31 mouse cellular contexts compared by ENCODE assay signal in the genomic region with DNA sequence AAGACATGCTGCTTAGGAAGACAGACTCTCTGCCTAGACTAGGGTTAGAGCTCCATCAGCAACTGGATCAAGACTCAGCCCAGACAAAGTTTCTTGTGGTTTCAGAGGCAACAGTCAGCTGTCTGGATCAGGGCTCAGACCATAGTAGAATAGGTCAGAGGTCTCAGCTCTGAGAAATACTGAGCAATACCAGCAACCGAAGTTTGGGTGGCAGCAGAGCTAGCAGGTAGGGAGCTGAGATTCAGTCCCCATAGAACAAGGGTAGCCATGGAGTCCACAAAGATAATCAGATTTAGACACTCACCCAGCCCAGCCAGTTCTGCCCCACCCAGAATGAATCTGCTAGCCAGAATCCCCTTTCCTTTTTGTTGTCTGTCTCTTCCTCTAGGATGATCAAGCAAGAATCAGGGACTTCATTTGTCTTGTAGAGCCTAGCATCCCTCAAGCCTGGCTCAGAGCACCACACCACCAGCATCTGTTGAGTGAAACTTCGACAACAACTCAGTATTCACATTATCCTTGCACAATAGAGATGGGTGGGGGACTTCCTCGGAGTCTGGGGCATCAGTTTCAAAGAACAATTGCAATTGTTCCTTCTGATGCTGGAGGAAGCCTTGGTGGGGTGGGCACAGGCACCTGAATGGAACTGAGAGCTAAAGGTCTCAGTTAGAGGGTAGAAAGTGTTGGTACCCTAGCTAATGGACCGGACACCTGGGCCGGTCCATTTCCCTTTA. TPM values are rescaled to one million over a fixed set of nuclear protein-coding genes. Genes with fewer than 3 reads are reported as not detected.
DNase-seq lines count a peak whose midpoint lies in the region; ATAC-seq and TF ChIP-seq lines count a peak whose summit lies in the region.
"Had no signal": no experiment of that assay in that cellular context is flagged by ENCODE, and none has a peak within 500 bp of the region (broad histone marks: within the 10 kb centered on the region; RNA-seq: fewer than 3 reads in every experiment).

No protein-coding gene starts in this region.

- H3K27me3 ChIP-seq in heart, embryonic 11.5 days (ENCODE audit: control insufficient read depth, insufficient read depth, low read length): no peaks in the 10 kb centered on the region
- H3K27me3 ChIP-seq in lung, postnatal 0 days (replicated peaks; ENCODE audit: insufficient read depth, low read length): no peaks in the 10 kb centered on the region
- H3K27me3 ChIP-seq: CH12.LX; embryonic facial prominence, embryonic 13.5 days; forebrain, embryonic 12.5 days; forebrain, embryonic 15.5 days; heart, embryonic 15.5 days; hindbrain, embryonic 12.5 days; hindbrain, embryonic 15.5 days; Patski had no signal

- no peaks in the 10 kb centered on the region for H3K9me3 ChIP-seq in heart, embryonic 11.5 days (replicated peaks; ENCODE audit: control insufficient read depth, low read length)
- H3K9me3 ChIP-seq in lung, postnatal 0 days (ENCODE audit: low read length): no peaks in the 10 kb centered on the region
- H3K9me3 ChIP-seq: embryonic facial prominence, embryonic 10.5 days; embryonic facial prominence, embryonic 13.5 days; forebrain, embryonic 12.5 days; forebrain, embryonic 15.5 days; G1E; heart, embryonic 10.5 days; heart, embryonic 15.5 days; hindbrain, embryonic 12.5 days; hindbrain, embryonic 15.5 days had no signal

- no peak overlapping the region for H3K9ac ChIP-seq in heart, embryonic 11.5 days (ENCODE audit: low read depth, low read length)
- H3K9ac ChIP-seq in lung, postnatal 0 days (replicated peaks; ENCODE audit: low read depth): no peak overlapping the region
- H3K9ac ChIP-seq: embryonic facial prominence, embryonic 13.5 days; forebrain, embryonic 12.5 days; forebrain, embryonic 15.5 days; heart, embryonic 15.5 days; hindbrain, embryonic 12.5 days; hindbrain, embryonic 15.5 days had no signal

- peak; percentile 53; the same call in 1 of the 2 replicates for TF ChIP-seq EP300 in lung, postnatal 0 days (IDR thresholded peaks at IDR 0.05)

- peak; percentile 49 for TF ChIP-seq CTCF in layer of hippocampus, adult 2 months (conservative IDR thresholded peaks at IDR 0.05)
- no peak for TF ChIP-seq CTCF in lung, postnatal 0 days (IDR thresholded peaks at IDR 0.05)

- DNase-seq in heart, adult 11 months: peak; percentile 87
- no peak for DNase-seq in layer of hippocampus, adult 2 months (ENCODE audit: low spot score in 2 of 2)
- DNase-seq in layer of hippocampus, postnatal 25 days (ENCODE audit: extremely low spot score in 1 of 2, low spot score in 1 of 2): no peak
- no peak for DNase-seq in lung, postnatal 0 days (ENCODE audit: low spot score)
- no peak for DNase-seq in lung, postnatal 36 days
- DNase-seq in thymus, postnatal 36 days: no peak
- DNase-seq: adrenal gland, postnatal 10 days; adrenal gland, postnatal 36 days; B cell, adult 2 months; cerebellum, adult 11-12 months; cerebellum, adult 8-10 months; cerebellum, postnatal 10 days; cerebellum, postnatal 36 days; embryo, embryonic 11 days; gastrocnemius, postnatal 10 days; heart, adult 18-20 months; heart, postnatal 14 days had no signal

- no peaks in the 10 kb centered on the region for H3K36me3 ChIP-seq in heart, embryonic 11.5 days (ENCODE audit: control insufficient read depth, insufficient read depth, low read length)
- no peaks in the 10 kb centered on the region for H3K36me3 ChIP-seq in lung, postnatal 0 days (ENCODE audit: insufficient read depth, low read length)
- H3K36me3 ChIP-seq: embryonic facial prominence, embryonic 10.5 days; embryonic facial prominence, embryonic 13.5 days; forebrain, embryonic 12.5 days; forebrain, embryonic 15.5 days; G1E; heart, embryonic 10.5 days; heart, embryonic 15.5 days; hindbrain, embryonic 12.5 days; hindbrain, embryonic 15.5 days had no signal

- no peak overlapping the region for H3K4me2 ChIP-seq in heart, embryonic 11.5 days
- no peak overlapping the region for H3K4me2 ChIP-seq in lung, postnatal 0 days (replicated peaks; ENCODE audit: low read depth, low read length)
- H3K4me2 ChIP-seq: embryonic facial prominence, embryonic 13.5 days; forebrain, embryonic 12.5 days; forebrain, embryonic 15.5 days; heart, embryonic 15.5 days; hindbrain, embryonic 12.5 days; hindbrain, embryonic 15.5 days had no signal

- no peaks in the 10 kb centered on the region for H3K4me1 ChIP-seq in heart, embryonic 11.5 days (ENCODE audit: control insufficient read depth, insufficient read depth, low read length)
- no peaks in the 10 kb centered on the region for H3K4me1 ChIP-seq in lung, postnatal 0 days (ENCODE audit: insufficient read depth, low read depth, low read length)
- H3K4me1 ChIP-seq: embryonic facial prominence, embryonic 10.5 days; heart, embryonic 10.5 days; hindbrain, embryonic 12.5 days; hindbrain, embryonic 15.5 days had no signal

- no peak for ATAC-seq in heart, embryonic 11.5 days (replicated peaks; ENCODE audit: insufficient number of reproducible peaks, low FRiP score, low TSS enrichment)
- peak; percentile 71 for ATAC-seq in lung, postnatal 0 days
- ATAC-seq in megakaryocyte-erythroid progenitor cell, adult 5-6 weeks (replicated peaks; ENCODE audit: low FRiP score, low TSS enrichment, poor library complexity, severe bottlenecking): 0 out of 2 replicates have a peak, but pooled peaks have one; percentile 41
- ATAC-seq: forebrain, embryonic 15.5 days; Patski had no signal

- WGBS in heart, embryonic 11.5 days (ENCODE audit: insufficient replicate concordance): 78% methylated on average over 5 of the region's 5 CpGs
- 60% methylated on average over 5 of the region's 5 CpGs for WGBS in lung, postnatal 0 days

- H3K4me3 ChIP-seq in heart, embryonic 11.5 days (ENCODE audit: low read depth, low read length): no peak overlapping the region
- H3K4me3 ChIP-seq in layer of hippocampus, adult 2 months: no peak overlapping the region
- no peak overlapping the region for H3K4me3 ChIP-seq in lung, postnatal 0 days (ENCODE audit: low read depth, low read length)
- H3K4me3 ChIP-seq: embryonic facial prominence, embryonic 10.5 days; embryonic facial prominence, embryonic 13.5 days; erythroblast, embryonic 14.5 days; forebrain, embryonic 12.5 days; forebrain, embryonic 15.5 days; heart, embryonic 10.5 days; heart, embryonic 15.5 days; hindbrain, embryonic 12.5 days; hindbrain, embryonic 15.5 days had no signal

- H3K27ac ChIP-seq in heart, embryonic 11.5 days (ENCODE audit: low read depth, low read length): no peak overlapping the region
- no peak overlapping the region for H3K27ac ChIP-seq in layer of hippocampus, adult 2 months
- H3K27ac ChIP-seq in lung, postnatal 0 days (ENCODE audit: low read length): peak overlapping the region; percentile 47; the same call in 1 of the 2 replicates
- H3K27ac ChIP-seq: embryonic facial prominence, embryonic 10.5 days; embryonic facial prominence, embryonic 13.5 days; forebrain, embryonic 12.5 days; forebrain, embryonic 15.5 days; heart, embryonic 10.5 days; heart, embryonic 15.5 days; hindbrain, embryonic 12.5 days; hindbrain, embryonic 15.5 days had no signal

RNA-seq across cellular contexts. Expression of a gene that starts 32.3 kb away (rescaled TPM):
- 53.2 and 65.4 TPM in 2 replicates for polyA plus RNA-seq in heart, embryonic 11.5 days (2014; fragmentation: Nextera tagmentation; extraction: Ambion mirVana)
- 10 to 100 TPM; 79.4 to 83.9 TPM for total RNA-seq in layer of hippocampus, adult 2 months (2021)
- total RNA-seq in layer of hippocampus, postnatal 25 days (2021): 10 to 100 TPM; 79.4 to 87.1 TPM
- 38.7 and 51.5 TPM in 2 replicates for polyA plus RNA-seq in lung, postnatal 0 days (2015; fragmentation: Nextera tagmentation; extraction: Ambion mirVana)
- 93.4 and 93.5 TPM in 2 replicates for total RNA-seq in megakaryocyte-erythroid progenitor cell, adult 5-6 weeks (2014; fragmentation: Nextera tagmentation)
- total RNA-seq in megakaryocyte-erythroid progenitor cell, adult 5-6 weeks (2017): 205 and 207 TPM in 2 replicates
